Comparison of ENCODE assay signal across 9 mouse cellular contexts in genomic region chr11:111523465-111523864, GRCm38 (mm10).
A peak's percentile ranks its signal among the peaks of the same experiment; 100 is the strongest.
DNase-seq lines count a peak whose midpoint lies in the region; ATAC-seq and TF ChIP-seq lines count a peak whose summit lies in the region.
"Had no signal": no experiment of that assay in that cellular context is flagged by ENCODE, and none has a peak within 500 bp of the region (broad histone marks: within the 10 kb centered on the region; RNA-seq: fewer than 3 reads in every experiment).

No protein-coding gene starts in this region.

- no peak for ATAC-seq in heart, embryonic 12.5 days (ENCODE audit: insufficient number of reproducible peaks, low FRiP score)

- H3K4me1 ChIP-seq in heart, embryonic 12.5 days (replicated peaks), result 0 out of 2 replicates have a peak, but pooled peaks cover 2% of the 10 kb centered on the region
- H3K4me1 ChIP-seq in thymus, adult 2 months (replicated peaks; ENCODE audit: control insufficient read depth, insufficient read depth, low read length), result no peaks in the 10 kb centered on the region
- H3K4me1 ChIP-seq: liver, embryonic 15.5 days had no signal

- no peak overlapping the region for H3K9ac ChIP-seq in heart, embryonic 12.5 days
- H3K9ac ChIP-seq: liver, embryonic 15.5 days had no signal

- no peak for TF ChIP-seq CTCF in thymus, adult 2 months (IDR thresholded peaks at IDR 0.05; ENCODE audit: borderline replicate concordance, control insufficient read depth, extremely low read depth, insufficient read depth, low read length, poor library complexity)

- H3K27me3 ChIP-seq in heart, embryonic 12.5 days (replicated peaks), result no peaks in the 10 kb centered on the region
- no peaks in the 10 kb centered on the region for H3K27me3 ChIP-seq in thymus, adult 2 months (ENCODE audit: control insufficient read depth, insufficient read depth, low read length)
- H3K27me3 ChIP-seq: liver, embryonic 15.5 days had no signal

- no peak overlapping the region for H3K4me3 ChIP-seq in heart, embryonic 12.5 days
- H3K4me3 ChIP-seq in thymus, adult 2 months (ENCODE audit: control insufficient read depth, insufficient read depth, low read length), result no peak overlapping the region
- H3K4me3 ChIP-seq: liver, embryonic 15.5 days had no signal

- H3K9me3 ChIP-seq in heart, embryonic 12.5 days (replicated peaks), result no peaks in the 10 kb centered on the region
- H3K9me3 ChIP-seq: liver, embryonic 15.5 days had no signal

- DNase-seq in heart, adult 18-20 months, result peak; percentile 33 to 83
- DNase-seq in MN1 (ENCODE audit: low spot score), result peak; percentile 30
- DNase-seq in cerebellum, postnatal 25 days, result peak; percentile 65 to 80
- DNase-seq in heart, postnatal 14 days, result peak; percentile 65 to 76
- peak; percentile 79 to 88 for DNase-seq in left cerebral cortex, adult 18-20 months (ENCODE audit: low spot score in 2 of 2)
- peak; percentile 3 to 21 for DNase-seq in natural killer cell, adult 2 months (ENCODE audit: low spot score in 2 of 2)
- peak; percentile 45 for DNase-seq in thymus, adult 2 months

- no peaks in the 10 kb centered on the region for H3K36me3 ChIP-seq in heart, embryonic 12.5 days
- H3K36me3 ChIP-seq in thymus, adult 2 months (ENCODE audit: control insufficient read depth, insufficient read depth, low read length), result no peaks in the 10 kb centered on the region
- H3K36me3 ChIP-seq: liver, embryonic 15.5 days had no signal

- intact Hi-C loops in heart, postnatal 14 days (cut with DNase I), result loop anchor here (5.0 kb wide), 3 partner anchors 56 to 986 kb away; partner anchors contain the start of gene Kcnj2

- H3K4me2 ChIP-seq in heart, embryonic 12.5 days, result no peak overlapping the region
- H3K4me2 ChIP-seq: liver, embryonic 15.5 days had no signal

- no peak for TF ChIP-seq POLR2A in thymus, adult 2 months (IDR thresholded peaks at IDR 0.05; ENCODE audit: control insufficient read depth, extremely low read depth, insufficient read depth, low read length, poor library complexity)

- H3K27ac ChIP-seq in heart, embryonic 12.5 days (ENCODE audit: poor library complexity, severe bottlenecking), result no peak overlapping the region
- H3K27ac ChIP-seq in thymus, adult 2 months (ENCODE audit: control insufficient read depth, insufficient read depth, low read length), result no peak overlapping the region
- H3K27ac ChIP-seq: liver, embryonic 15.5 days had no signal

- WGBS in heart, embryonic 12.5 days, result 55% methylated on average over 8 of the region's 8 CpGs
- 47% methylated on average over 8 of the region's 8 CpGs for WGBS in thymus, adult 2 months

Comparison
In these comparisons a context has a peak if more than half of its experiments do, and no peak if none do; other contexts are left out.
1. DNase-seq: peak in every context shown above with its lines; median percentile 84 in left cerebral cortex, adult 18-20 months; 72 in cerebellum, postnatal 25 days; 70 in heart, postnatal 14 days; 58 in heart, adult 18-20 months; 45 in thymus, adult 2 months; 30 in MN1; 12 in natural killer cell, adult 2 months.